Mouse (Mus musculus): ENCODE measurements around the gene AC140267.1.

- TF ChIP-seq CTCF (IDR thresholded peaks at IDR 0.05; ENCODE audit: low read depth, low read length) (no peak), POLR2A (IDR thresholded peaks at IDR 0.05; ENCODE audit: insufficient read depth, low read length) (no peak)
Observed at GRCm38 (mm10) chr15:80213688-80214087, 21.9 kb upstream of the AC140267.1 start.
